Mouse (Mus musculus): ENCODE data around the gene Gm44965. TPM values are rescaled to one million over a fixed set of nuclear protein-coding genes. Genes with fewer than 3 reads are reported as not detected.

The Gm44965 gene
- polyA plus RNA-seq, 1 experiment: 1.5 TPM

GRCm38 (mm10) chr6:48650041-48650440 lies 56.3 kb downstream of the Gm44965 start:
- Histone ChIP-seq H3K27me3 (ENCODE audit: control insufficient read depth, insufficient read depth, insufficient read length) (peaks cover 6% of the 10 kb centered on the region), H3K4me2 (ENCODE audit: low read depth) (no peak overlapping the region), H3K79me2 (ENCODE audit: control insufficient read depth, insufficient read depth) (no peaks in the 10 kb centered on the region), H3K4me3 (no peak overlapping the region), H3ac (ENCODE audit: control insufficient read depth, insufficient read length) (no peak overlapping the region), H3K36me3 (ENCODE audit: control insufficient read depth, insufficient read depth) (no peaks in the 10 kb centered on the region)
- no peak for TF ChIP-seq TCF3 (IDR thresholded peaks at IDR 0.05; ENCODE audit: insufficient read length, low read depth)
- TF ChIP-seq USF1 (IDR thresholded peaks at IDR 0.05; ENCODE audit: low read depth): no peak
- no peak for TF ChIP-seq MYOG (IDR thresholded peaks at IDR 0.05; ENCODE audit: control insufficient read depth in 1 of 3, insufficient read depth in 1 of 3, insufficient read length in 2 of 3, low read depth in 2 of 3)
- no peak for TF ChIP-seq REST (IDR thresholded peaks at IDR 0.05; ENCODE audit: insufficient read depth, insufficient read length)
- TF ChIP-seq POLR2AphosphoS2 (IDR thresholded peaks at IDR 0.05; ENCODE audit: insufficient read length, low read depth): no peak
- no peak for TF ChIP-seq MAX (IDR thresholded peaks at IDR 0.05; ENCODE audit: low read depth)
- no peak for TF ChIP-seq MYOD1 (IDR thresholded peaks at IDR 0.05; ENCODE audit: control insufficient read depth in 1 of 3, insufficient read length in 2 of 3, low read depth in 2 of 3)
- no peak for TF ChIP-seq TCF12 (IDR thresholded peaks at IDR 0.05; ENCODE audit: insufficient read depth, poor library complexity, severe bottlenecking)
- no peak for TF ChIP-seq CEBPB (IDR thresholded peaks at IDR 0.05; ENCODE audit: insufficient read depth, poor library complexity, severe bottlenecking)
- no peak for TF ChIP-seq E2F4 (IDR thresholded peaks at IDR 0.05; ENCODE audit: insufficient read depth)

- peaks cover 5% of the 10 kb centered on the region for H3K27me3 ChIP-seq (ENCODE audit: control insufficient read depth, insufficient read depth, insufficient read length)
- H3K36me3 ChIP-seq (ENCODE audit: control insufficient read depth, insufficient read depth): no peaks in the 10 kb centered on the region
- no peak overlapping the region for H3K4me3 ChIP-seq
- H3K79me2 ChIP-seq (ENCODE audit: control insufficient read depth, insufficient read depth): no peaks in the 10 kb centered on the region
- TF ChIP-seq POLR2A (IDR thresholded peaks at IDR 0.05; ENCODE audit: insufficient read length, low read depth): no peak
- no peak for TF ChIP-seq MYOD1 (IDR thresholded peaks at IDR 0.05; ENCODE audit: control insufficient read depth in 1 of 3, insufficient read length in 2 of 3, low read depth in 2 of 3)
- no peak for TF ChIP-seq SRF (IDR thresholded peaks at IDR 0.05; ENCODE audit: control insufficient read depth, insufficient read length, low read depth)
- TF ChIP-seq MYOG (IDR thresholded peaks at IDR 0.05; ENCODE audit: control insufficient read depth in 1 of 3, insufficient read depth in 1 of 3, insufficient read length in 2 of 3, low read depth in 2 of 3): no peak
- TF ChIP-seq CEBPB (IDR thresholded peaks at IDR 0.05; ENCODE audit: insufficient read depth, poor library complexity, severe bottlenecking): no peak
- no peak for TF ChIP-seq TCF12 (IDR thresholded peaks at IDR 0.05; ENCODE audit: insufficient read depth, poor library complexity, severe bottlenecking)
- TF ChIP-seq POLR2AphosphoS2 (IDR thresholded peaks at IDR 0.05; ENCODE audit: insufficient read length, low read depth): no peak
- TF ChIP-seq MAX (IDR thresholded peaks at IDR 0.05; ENCODE audit: low read depth): no peak
- no peak for TF ChIP-seq TCF3 (IDR thresholded peaks at IDR 0.05; ENCODE audit: insufficient read length, low read depth)
- no peak for TF ChIP-seq E2F4 (IDR thresholded peaks at IDR 0.05; ENCODE audit: insufficient read depth)
- no peak for TF ChIP-seq REST (IDR thresholded peaks at IDR 0.05; ENCODE audit: insufficient read depth, insufficient read length)
- no peak for TF ChIP-seq USF1 (IDR thresholded peaks at IDR 0.05; ENCODE audit: low read depth)
- H3ac ChIP-seq (ENCODE audit: control insufficient read depth, insufficient read length): no peak overlapping the region
- H3K4me2 ChIP-seq (ENCODE audit: low read depth): no peak overlapping the region
These were observed 65.0 kb downstream of the Gm44965 start for GRCm38 (mm10) chr6:48658721-48659120.

- peaks cover 7% of the 10 kb centered on the region for H3K27me3 ChIP-seq (ENCODE audit: control insufficient read depth, insufficient read depth, insufficient read length)
- no peak overlapping the region for H3ac ChIP-seq (ENCODE audit: control insufficient read depth, insufficient read length)
- TF ChIP-seq TCF12 (IDR thresholded peaks at IDR 0.05; ENCODE audit: insufficient read depth, poor library complexity, severe bottlenecking) (no peak), MYOG (IDR thresholded peaks at IDR 0.05; ENCODE audit: control insufficient read depth in 1 of 3, insufficient read depth in 1 of 3, insufficient read length in 2 of 3, low read depth in 2 of 3) (no peak), CEBPB (IDR thresholded peaks at IDR 0.05; ENCODE audit: insufficient read depth, poor library complexity, severe bottlenecking) (no peak), POLR2A (IDR thresholded peaks at IDR 0.05; ENCODE audit: insufficient read length, low read depth) (no peak)
- H3K4me2 ChIP-seq (ENCODE audit: low read depth): no peak overlapping the region
- no peak overlapping the region for H3K4me3 ChIP-seq
- H3K36me3 ChIP-seq (ENCODE audit: control insufficient read depth, insufficient read depth): no peaks in the 10 kb centered on the region
- no peaks in the 10 kb centered on the region for H3K79me2 ChIP-seq (ENCODE audit: control insufficient read depth, insufficient read depth)
These were observed 71.0 kb downstream of the Gm44965 start for GRCm38 (mm10) chr6:48664750-48665149.

GRCm38 (mm10) chr6:48665471-48665870 lies 71.7 kb downstream of the Gm44965 start:
- Histone ChIP-seq H3K4me2 (ENCODE audit: low read depth) (no peak overlapping the region), H3K36me3 (ENCODE audit: control insufficient read depth, insufficient read depth) (no peaks in the 10 kb centered on the region), H3K27me3 (ENCODE audit: control insufficient read depth, insufficient read depth, insufficient read length) (peaks cover 7% of the 10 kb centered on the region), H3K4me3 (no peak overlapping the region), H3K79me2 (ENCODE audit: control insufficient read depth, insufficient read depth) (no peaks in the 10 kb centered on the region), H3ac (ENCODE audit: control insufficient read depth, insufficient read length) (no peak overlapping the region)
- TF ChIP-seq REST (IDR thresholded peaks at IDR 0.05; ENCODE audit: insufficient read depth, insufficient read length): no peak
- no peak for TF ChIP-seq MYOD1 (IDR thresholded peaks at IDR 0.05; ENCODE audit: control insufficient read depth in 1 of 3, insufficient read length in 2 of 3, low read depth in 2 of 3)
- no peak for TF ChIP-seq MAX (IDR thresholded peaks at IDR 0.05; ENCODE audit: low read depth)
- TF ChIP-seq USF1 (IDR thresholded peaks at IDR 0.05; ENCODE audit: low read depth): no peak
- TF ChIP-seq MYOG (IDR thresholded peaks at IDR 0.05; ENCODE audit: control insufficient read depth in 1 of 3, insufficient read depth in 1 of 3, insufficient read length in 2 of 3, low read depth in 2 of 3): no peak
- TF ChIP-seq CEBPB (IDR thresholded peaks at IDR 0.05; ENCODE audit: insufficient read depth, poor library complexity, severe bottlenecking): no peak
- TF ChIP-seq POLR2AphosphoS2 (IDR thresholded peaks at IDR 0.05; ENCODE audit: insufficient read length, low read depth): no peak
- no peak for TF ChIP-seq TCF12 (IDR thresholded peaks at IDR 0.05; ENCODE audit: insufficient read depth, poor library complexity, severe bottlenecking)
- no peak for TF ChIP-seq TCF3 (IDR thresholded peaks at IDR 0.05; ENCODE audit: insufficient read length, low read depth)
- TF ChIP-seq SRF (IDR thresholded peaks at IDR 0.05; ENCODE audit: control insufficient read depth, insufficient read length, low read depth): no peak
- TF ChIP-seq POLR2A (IDR thresholded peaks at IDR 0.05; ENCODE audit: insufficient read length, low read depth): no peak
- TF ChIP-seq E2F4 (IDR thresholded peaks at IDR 0.05; ENCODE audit: insufficient read depth): no peak

- Histone ChIP-seq H3K36me3 (ENCODE audit: control insufficient read depth, insufficient read depth) (no peaks in the 10 kb centered on the region), H3ac (ENCODE audit: control insufficient read depth, insufficient read length) (no peak overlapping the region), H3K4me3 (no peak overlapping the region), H3K27me3 (ENCODE audit: control insufficient read depth, insufficient read depth, insufficient read length) (peaks cover 7% of the 10 kb centered on the region), H3K4me2 (ENCODE audit: low read depth) (no peak overlapping the region), H3K79me2 (ENCODE audit: control insufficient read depth, insufficient read depth) (no peaks in the 10 kb centered on the region)
- no peak for TF ChIP-seq SRF (IDR thresholded peaks at IDR 0.05; ENCODE audit: control insufficient read depth, insufficient read length, low read depth)
- TF ChIP-seq USF1 (IDR thresholded peaks at IDR 0.05; ENCODE audit: low read depth): no peak
- no peak for TF ChIP-seq TCF12 (IDR thresholded peaks at IDR 0.05; ENCODE audit: insufficient read depth, poor library complexity, severe bottlenecking)
- no peak for TF ChIP-seq POLR2AphosphoS2 (IDR thresholded peaks at IDR 0.05; ENCODE audit: insufficient read length, low read depth)
- no peak for TF ChIP-seq MAX (IDR thresholded peaks at IDR 0.05; ENCODE audit: low read depth)
- no peak for TF ChIP-seq CEBPB (IDR thresholded peaks at IDR 0.05; ENCODE audit: insufficient read depth, poor library complexity, severe bottlenecking)
These were observed 72.4 kb downstream of the Gm44965 start for GRCm38 (mm10) chr6:48666159-48666586.

Measured in myocyte (in vitro differentiated cells).